Mouse (Mus musculus) kidney, postnatal 0 days (tissue): ENCODE measurements around the gene Ryr1. TPM values are rescaled to one million over a fixed set of nuclear protein-coding genes. Genes with fewer than 3 reads are reported as not detected.

Experiments used
- ATAC-seq: fragments of 200-750 bp; cut with Nextera tagmentation; replicated peaks from 2 replicates; pipeline ENCODE4 v1.8.0; 2017; ENCODE audit warnings: low read depth, moderate number of reproducible peaks, moderate TSS enrichment, moderate library complexity; ENCODE audit not compliant: low FRiP score
- DNase-seq: peaks from one replicate; pipeline ENCODE4 v3.0.0-alpha.2; 2016; ENCODE audit warnings: low spot score
- H3K27ac ChIP-seq: fragments of 300-500 bp; sonication (generic); 2 replicates; pipeline ENCODE4 v1.5.1; 2014; ENCODE audit warnings: mild to moderate bottlenecking
- H3K27me3 ChIP-seq: fragments of 300-500 bp; sonication (generic); 2 replicates; pipeline ENCODE4 v1.6.1; 2014; ENCODE audit warnings: low read length, mixed read lengths; ENCODE audit not compliant: insufficient read depth
- H3K36me3 ChIP-seq: fragments of 300-500 bp; sonication (generic); 2 replicates; pipeline ENCODE4 v1.6.1; 2014; ENCODE audit warnings: low read length, mixed read lengths; ENCODE audit not compliant: insufficient read depth
- H3K4me1 ChIP-seq: fragments of 300-500 bp; sonication (generic); replicated peaks from 2 replicates; pipeline ENCODE4 v1.6.1; 2014; ENCODE audit warnings: antibody characterized with exemption, low read length, mixed read lengths; ENCODE audit not compliant: insufficient read depth
- H3K4me2 ChIP-seq: fragments of 300-500 bp; sonication (generic); 2 replicates; pipeline ENCODE4 v1.6.1; 2014; ENCODE audit warnings: mild to moderate bottlenecking, low read length, moderate library complexity, mixed read lengths
- H3K4me3 ChIP-seq: fragments of 300-500 bp; sonication (generic); replicated peaks from 2 replicates; pipeline ENCODE4 v1.5.1; 2014; ENCODE audit warnings: low read depth, low read length
- H3K9ac ChIP-seq: fragments of 300-500 bp; sonication (generic); 2 replicates; pipeline ENCODE4 v1.6.1; 2014; ENCODE audit warnings: low read depth, low read length
- H3K9me3 ChIP-seq: fragments of 300-500 bp; sonication (generic); replicated peaks from 2 replicates; pipeline ENCODE4 v1.6.1; 2016; ENCODE audit warnings: low read length, inconsistent platforms, mixed read lengths
- CTCF ChIP-seq: IDR thresholded peaks from 2 replicates; pipeline ENCODE4 v1.5.1; 2016; ENCODE audit warnings: antibody characterized with exemption, low read depth, mild to moderate bottlenecking, moderate library complexity
- WGBS: fragments of 180-500 bp; shearing (Covaris S2); extraction: QIAGEN DNeasy Blood & Tissue Kit; methylation state at CpG from one replicate; pipeline ENCODE4 v1.1.7; 2014; 5-methylcytosine and 5-hydroxymethylcytosine counted together
- polyA plus RNA-seq: library from polyadenylated mRNA; unstranded; fragments of >200 nt; fragmentation: Nextera tagmentation; extraction: Ambion mirVana; gene quantifications from 2 replicates; pipeline ENCODE4 v1.2.1, GENCODE M21; 2015

Gene Ryr1
- polyA plus RNA-seq, 1 experiment from 2014 or later = 0.17 TPM

GRCm38 (mm10) chr7:29119526-29119925 lies 5.5 kb downstream of the Ryr1 start:
- TF ChIP-seq CTCF = no peak
- H3K4me1 ChIP-seq = peaks cover 1% of the 10 kb centered on the region; the same call in 1 of the 2 replicates
- 69% methylated on average over 1 of the region's 1 CpGs for WGBS

GRCm38 (mm10) chr7:29118142-29118851 lies 6.7 kb downstream of the Ryr1 start:
- no peak for DNase-seq
- Histone ChIP-seq H3K4me1 (no peaks in the 10 kb centered on the region), H3K4me2 (no peak overlapping the region), H3K27ac (no peak overlapping the region), H3K9ac (no peak overlapping the region), H3K27me3 (no peaks in the 10 kb centered on the region), H3K36me3 (no peaks in the 10 kb centered on the region), H3K9me3 (no peaks in the 10 kb centered on the region), H3K4me3 (no peak overlapping the region)
- WGBS = 17% methylated on average over 18 of the region's 18 CpGs
- TF ChIP-seq CTCF = no peak
- 0 out of 2 replicates have a peak, but pooled peaks have one; percentile 25 for ATAC-seq

More at GRCm38 (mm10) chr7:29119526-29119925, 5.5 kb downstream of the Ryr1 start:
- H3K4me2 ChIP-seq = no peak overlapping the region
- H3K36me3 ChIP-seq = no peaks in the 10 kb centered on the region
- H3K9ac ChIP-seq = no peak overlapping the region
- DNase-seq (no peak), ATAC-seq (no peak)
- H3K4me3 ChIP-seq = no peak overlapping the region
- no peak overlapping the region for H3K27ac ChIP-seq
- H3K27me3 ChIP-seq = no peaks in the 10 kb centered on the region
- no peaks in the 10 kb centered on the region for H3K9me3 ChIP-seq

- no peak overlapping the region for H3K27ac ChIP-seq
- WGBS = 26% methylated on average over 38 of the region's 38 CpGs
- H3K27me3 ChIP-seq = no peaks in the 10 kb centered on the region
- DNase-seq (peak; percentile 41), ATAC-seq (peak; percentile 54)
- H3K9me3 ChIP-seq = no peaks in the 10 kb centered on the region
- peak overlapping the region; percentile 41 for H3K4me2 ChIP-seq
- H3K36me3 ChIP-seq = no peaks in the 10 kb centered on the region
- no peak for TF ChIP-seq CTCF
- H3K9ac ChIP-seq = no peak overlapping the region
- peaks cover 6% of the 10 kb centered on the region; the same call in 1 of the 2 replicates for H3K4me1 ChIP-seq
- H3K4me3 ChIP-seq = no peak overlapping the region
Measured at GRCm38 (mm10) chr7:29108992-29109955, 15.7 kb downstream of the Ryr1 start.

GRCm38 (mm10) chr7:29101286-29102017 lies 23.5 kb downstream of the Ryr1 start:
- H3K27me3 ChIP-seq = no peaks in the 10 kb centered on the region
- H3K4me2 ChIP-seq = no peak overlapping the region
- H3K4me1 ChIP-seq = no peaks in the 10 kb centered on the region
- DNase-seq = no peak
- WGBS = 94% methylated on average over 12 of the region's 12 CpGs
- H3K36me3 ChIP-seq = no peaks in the 10 kb centered on the region
- H3K27ac ChIP-seq = no peak overlapping the region
- TF ChIP-seq CTCF = no peak
- H3K9ac ChIP-seq = no peak overlapping the region
- no peak overlapping the region for H3K4me3 ChIP-seq
- no peaks in the 10 kb centered on the region for H3K9me3 ChIP-seq
- ATAC-seq = no peak

GRCm38 (mm10) chr7:29097131-29097530 lies 27.8 kb downstream of the Ryr1 start:
- Histone ChIP-seq H3K9me3 (no peaks in the 10 kb centered on the region), H3K4me1 (no peaks in the 10 kb centered on the region), H3K27me3 (no peaks in the 10 kb centered on the region), H3K36me3 (no peaks in the 10 kb centered on the region), H3K9ac (no peak overlapping the region), H3K4me3 (no peak overlapping the region), H3K27ac (no peak overlapping the region), H3K4me2 (no peak overlapping the region)
- DNase-seq (no peak), ATAC-seq (no peak)
- WGBS = 90% methylated on average over 16 of the region's 16 CpGs
- no peak for TF ChIP-seq CTCF

- Histone ChIP-seq H3K4me2 (no peak overlapping the region), H3K27me3 (no peaks in the 10 kb centered on the region), H3K4me1 (no peaks in the 10 kb centered on the region), H3K27ac (no peak overlapping the region), H3K4me3 (no peak overlapping the region), H3K36me3 (no peaks in the 10 kb centered on the region), H3K9me3 (no peaks in the 10 kb centered on the region), H3K9ac (no peak overlapping the region)
- no peak for TF ChIP-seq CTCF
- 76% methylated on average over 6 of the region's 6 CpGs for WGBS
- DNase-seq (no peak), ATAC-seq (no peak)
Measured at GRCm38 (mm10) chr7:29088817-29089216, 36.2 kb downstream of the Ryr1 start.
